Mouse (Mus musculus): ENCODE measurements around the gene Dnajc28. TPM values are rescaled to one million over a fixed set of nuclear protein-coding genes. Genes with fewer than 3 reads are reported as not detected.

Dnajc28 gene
- total and polyA plus RNA-seq, 2 experiments from 2014 or later = 9.9 to 10.7 TPM

DNA sequence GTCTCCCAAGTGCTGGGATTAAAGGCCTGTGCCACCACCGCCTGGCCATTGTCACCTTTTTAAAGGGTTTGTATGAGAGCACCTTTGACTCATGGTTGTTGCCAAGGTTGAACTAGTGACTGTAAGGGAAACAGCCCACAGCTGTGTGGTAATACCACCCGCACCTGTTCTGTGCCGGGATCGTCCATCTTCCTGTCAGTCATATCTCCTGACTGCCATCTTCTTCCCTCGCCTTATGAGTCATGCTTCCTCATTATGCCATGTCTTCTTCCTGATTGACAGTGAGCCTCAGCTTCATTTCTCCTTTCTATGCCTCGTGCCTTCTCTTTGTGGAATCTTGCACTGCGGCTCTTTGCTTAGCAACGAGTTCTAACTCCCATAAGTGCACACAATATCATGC lies 11.9 kb downstream of the Dnajc28 start:
- 88% methylated on average over 8 of the region's 8 CpGs for WGBS

DNA sequence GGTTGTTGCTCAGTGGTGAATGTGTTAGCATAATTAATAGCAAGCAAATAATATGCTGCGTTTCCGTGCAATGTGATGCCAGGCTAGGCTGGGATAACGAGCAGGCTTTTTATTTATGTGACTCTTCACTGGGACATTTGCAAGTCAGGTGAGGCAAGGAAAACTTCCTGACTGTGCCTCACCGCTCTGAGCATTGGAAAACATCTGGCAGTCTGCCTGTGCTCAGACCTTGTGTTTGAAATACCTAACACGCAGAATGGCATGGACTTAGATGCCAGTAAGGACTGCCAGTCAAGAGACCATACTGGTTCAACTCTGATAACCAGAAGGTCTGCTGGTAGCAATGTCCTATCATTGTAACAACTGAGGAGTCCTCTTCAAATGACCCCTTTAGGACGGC lies 13.7 kb downstream of the Dnajc28 start:
- 65% methylated on average over 6 of the region's 6 CpGs for WGBS
- DNase-seq (ENCODE audit: low spot score) (no peak), ATAC-seq (ENCODE audit: insufficient read depth, low read depth) (no peak)
- Histone ChIP-seq H3K9me3 (replicated peaks; ENCODE audit: control insufficient read depth, low read length) (no peaks in the 10 kb centered on the region), H3K27me3 (ENCODE audit: control insufficient read depth, insufficient read depth, low read length) (no peaks in the 10 kb centered on the region), H3K4me1 (ENCODE audit: control insufficient read depth, insufficient read depth) (peaks cover 4% of the 10 kb centered on the region; the same call in 1 of the 2 replicates), H3K36me3 (replicated peaks; ENCODE audit: control insufficient read depth, insufficient read depth, low read length) (no peaks in the 10 kb centered on the region), H3K4me2 (ENCODE audit: low read depth, low read length) (no peak overlapping the region), H3K9ac (replicated peaks; ENCODE audit: low read depth, low read length) (no peak overlapping the region), H3K27ac (ENCODE audit: low read depth) (no peak overlapping the region), H3K4me3 (ENCODE audit: low read depth, low read length) (no peak overlapping the region)
- TF ChIP-seq CTCF (IDR thresholded peaks at IDR 0.05; ENCODE audit: low read depth) = no peak
- no peak for TF ChIP-seq EP300 (IDR thresholded peaks at IDR 0.05; ENCODE audit: low read depth)

More for the DNA sequence above, 11.9 kb downstream of the Dnajc28 start:
- Histone ChIP-seq H3K9me3 (replicated peaks; ENCODE audit: control insufficient read depth, low read length) (no peaks in the 10 kb centered on the region), H3K36me3 (replicated peaks; ENCODE audit: control insufficient read depth, insufficient read depth, low read length) (no peaks in the 10 kb centered on the region), H3K27me3 (ENCODE audit: control insufficient read depth, insufficient read depth, low read length) (no peaks in the 10 kb centered on the region), H3K4me2 (ENCODE audit: low read depth, low read length) (no peak overlapping the region), H3K27ac (ENCODE audit: low read depth) (no peak overlapping the region), H3K4me3 (ENCODE audit: low read depth, low read length) (no peak overlapping the region), H3K9ac (replicated peaks; ENCODE audit: low read depth, low read length) (no peak overlapping the region), H3K4me1 (ENCODE audit: control insufficient read depth, insufficient read depth) (peaks cover 6% of the 10 kb centered on the region; the same call in 1 of the 2 replicates)
- DNase-seq (ENCODE audit: low spot score) (no peak), ATAC-seq (ENCODE audit: insufficient read depth, low read depth) (no peak)
- TF ChIP-seq CTCF (IDR thresholded peaks at IDR 0.05; ENCODE audit: low read depth) (no peak), EP300 (IDR thresholded peaks at IDR 0.05; ENCODE audit: low read depth) (no peak)

DNA sequence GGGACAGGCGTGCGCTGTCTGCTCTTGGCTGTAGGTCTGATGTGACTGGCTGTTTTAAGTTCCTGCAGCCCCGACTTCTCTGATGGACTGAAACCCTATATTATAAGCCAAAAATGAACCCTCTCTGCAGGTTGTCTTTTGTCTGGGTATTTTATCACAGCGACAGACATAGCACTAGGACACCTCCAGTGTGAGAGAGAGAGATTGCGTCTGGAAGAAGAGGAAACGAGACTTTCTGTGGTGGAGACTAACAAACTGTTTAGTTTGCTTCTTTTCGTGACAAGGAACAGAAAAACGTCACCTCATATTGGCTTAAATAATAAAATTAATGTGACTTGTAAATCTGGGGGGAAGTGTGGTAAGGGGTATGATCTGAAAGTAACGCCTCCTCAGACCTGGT lies 17.1 kb downstream of the Dnajc28 start:
- no peak for DNase-seq (ENCODE audit: low spot score)
- H3K27me3 ChIP-seq (ENCODE audit: control insufficient read depth, insufficient read depth, low read length) = no peaks in the 10 kb centered on the region
- ATAC-seq (ENCODE audit: insufficient read depth, low read depth) = no peak
- no peak overlapping the region for H3K27ac ChIP-seq (ENCODE audit: low read depth)
- WGBS = 60% methylated on average over 9 of the region's 9 CpGs
- no peaks in the 10 kb centered on the region for H3K36me3 ChIP-seq (replicated peaks; ENCODE audit: control insufficient read depth, insufficient read depth, low read length)
- no peak overlapping the region for H3K4me2 ChIP-seq (ENCODE audit: low read depth, low read length)
- no peaks in the 10 kb centered on the region for H3K9me3 ChIP-seq (replicated peaks; ENCODE audit: control insufficient read depth, low read length)
- H3K4me1 ChIP-seq (ENCODE audit: control insufficient read depth, insufficient read depth) = peaks cover 2% of the 10 kb centered on the region; the same call in 1 of the 2 replicates
- TF ChIP-seq EP300 (IDR thresholded peaks at IDR 0.05; ENCODE audit: low read depth) (no peak), CTCF (IDR thresholded peaks at IDR 0.05; ENCODE audit: low read depth) (no peak)
- H3K4me3 ChIP-seq (ENCODE audit: low read depth, low read length) = no peak overlapping the region
- H3K9ac ChIP-seq (replicated peaks; ENCODE audit: low read depth, low read length) = no peak overlapping the region

DNA sequence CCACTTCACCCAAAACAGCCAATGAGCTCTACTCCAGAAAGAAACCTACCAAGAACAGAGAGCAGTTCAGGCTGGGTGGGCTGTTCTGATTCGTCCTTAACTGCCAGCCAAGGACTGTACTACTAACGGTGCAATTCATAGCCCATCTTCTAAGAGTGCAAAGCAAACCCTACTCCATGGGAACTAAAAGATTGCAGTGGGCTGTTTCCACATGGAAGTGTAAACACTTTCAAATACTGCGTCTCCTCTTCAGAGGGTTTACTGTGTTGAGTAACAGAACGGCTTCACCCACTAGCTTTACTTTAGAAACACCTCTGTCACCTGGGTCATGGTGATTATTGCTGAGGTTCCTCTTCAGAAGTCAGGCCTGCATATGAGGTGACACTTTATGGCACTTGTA lies 17.7 kb downstream of the Dnajc28 start:
- Histone ChIP-seq H3K27me3 (ENCODE audit: control insufficient read depth, insufficient read depth, low read length) (no peaks in the 10 kb centered on the region), H3K27ac (ENCODE audit: low read depth) (no peak overlapping the region), H3K9ac (replicated peaks; ENCODE audit: low read depth, low read length) (no peak overlapping the region), H3K4me3 (ENCODE audit: low read depth, low read length) (no peak overlapping the region), H3K4me1 (ENCODE audit: control insufficient read depth, insufficient read depth) (peaks cover 5% of the 10 kb centered on the region; the same call in 1 of the 2 replicates), H3K4me2 (ENCODE audit: low read depth, low read length) (no peak overlapping the region), H3K9me3 (replicated peaks; ENCODE audit: control insufficient read depth, low read length) (no peaks in the 10 kb centered on the region), H3K36me3 (replicated peaks; ENCODE audit: control insufficient read depth, insufficient read depth, low read length) (no peaks in the 10 kb centered on the region)
- no peak for TF ChIP-seq EP300 (IDR thresholded peaks at IDR 0.05; ENCODE audit: low read depth)
- TF ChIP-seq CTCF (IDR thresholded peaks at IDR 0.05; ENCODE audit: low read depth) = no peak
- WGBS = 73% methylated on average over 4 of the region's 4 CpGs
- DNase-seq (ENCODE audit: low spot score) (no peak), ATAC-seq (ENCODE audit: insufficient read depth, low read depth) (no peak)

DNA sequence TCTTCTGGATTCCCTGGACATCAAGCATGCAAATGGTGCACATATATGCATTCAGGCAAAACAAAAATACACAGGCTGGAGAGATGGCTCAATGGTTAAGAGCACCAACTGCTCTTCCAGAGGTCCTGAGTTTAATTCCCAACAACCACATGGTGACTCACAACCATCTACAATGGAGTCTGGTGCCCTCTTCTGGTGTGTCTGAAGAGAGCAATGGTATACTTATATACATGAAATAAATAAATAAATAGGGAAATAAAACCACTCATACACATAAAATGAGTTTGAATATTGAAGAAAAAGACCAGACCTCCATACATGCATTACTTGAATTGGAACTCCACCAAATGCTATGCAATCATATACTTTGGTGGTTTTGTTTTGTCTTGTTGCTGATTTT lies 19.6 kb downstream of the Dnajc28 start:
- TF ChIP-seq CTCF (IDR thresholded peaks at IDR 0.05; ENCODE audit: low read depth) = no peak; the same call in 1 of the 2 replicates
- no peak for TF ChIP-seq EP300 (IDR thresholded peaks at IDR 0.05; ENCODE audit: low read depth)
- ATAC-seq (ENCODE audit: insufficient read depth, low read depth) = no peak
- Histone ChIP-seq H3K4me2 (ENCODE audit: low read depth, low read length) (no peak overlapping the region), H3K9ac (replicated peaks; ENCODE audit: low read depth, low read length) (no peak overlapping the region), H3K4me1 (ENCODE audit: control insufficient read depth, insufficient read depth) (peaks cover 5% of the 10 kb centered on the region; the same call in 1 of the 2 replicates), H3K9me3 (replicated peaks; ENCODE audit: control insufficient read depth, low read length) (no peaks in the 10 kb centered on the region), H3K4me3 (ENCODE audit: low read depth, low read length) (no peak overlapping the region), H3K27ac (ENCODE audit: low read depth) (no peak overlapping the region), H3K36me3 (replicated peaks; ENCODE audit: control insufficient read depth, insufficient read depth, low read length) (no peaks in the 10 kb centered on the region), H3K27me3 (ENCODE audit: control insufficient read depth, insufficient read depth, low read length) (no peaks in the 10 kb centered on the region)
- no peak for DNase-seq (ENCODE audit: low spot score)

DNA sequence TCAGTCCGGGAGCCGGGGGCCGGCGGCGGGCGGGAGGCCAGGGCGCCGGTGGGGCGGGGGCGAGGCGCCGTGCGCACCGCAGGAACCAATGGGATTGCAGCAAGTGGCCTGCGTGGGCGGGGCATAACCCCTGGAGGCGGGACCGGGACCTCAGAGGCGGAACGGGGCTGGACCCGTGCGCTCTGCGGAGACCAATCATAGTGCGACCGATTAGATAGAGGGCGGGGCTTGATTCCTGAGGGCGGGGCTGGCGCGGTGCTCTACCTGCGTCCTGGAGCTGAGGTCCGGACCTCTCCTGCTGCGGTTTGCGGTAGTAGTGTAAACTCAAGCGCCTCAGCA lies 21.2 kb downstream of the Dnajc28 start, which contains the start of gene Tmem50b:
Gene Tmem50b (minus strand): TSS at position 129 of the 339 bp plus-strand sequence.
- WGBS = under 1% methylated on average over 34 of the region's 34 CpGs
- H3K4me2 ChIP-seq (ENCODE audit: low read depth, low read length) = peak within 1 kb of the TSS; percentile 87

More for the DNA sequence above, 21.2 kb downstream of the Dnajc28 start, which contains the start of gene Tmem50b:
- TF ChIP-seq EP300 (IDR thresholded peaks at IDR 0.05; ENCODE audit: low read depth) (no peak), CTCF (IDR thresholded peaks at IDR 0.05; ENCODE audit: low read depth) (no peak)
- Histone ChIP-seq H3K9me3 (replicated peaks; ENCODE audit: control insufficient read depth, low read length) (no peaks in the 10 kb centered on the region), H3K27me3 (ENCODE audit: control insufficient read depth, insufficient read depth, low read length) (no peaks in the 10 kb centered on the region), H3K27ac (ENCODE audit: low read depth) (peak within 1 kb of the TSS; percentile 65), H3K4me1 (ENCODE audit: control insufficient read depth, insufficient read depth) (peaks cover 5% of the 10 kb centered on the region; the same call in 1 of the 2 replicates), H3K9ac (replicated peaks; ENCODE audit: low read depth, low read length) (peak within 1 kb of the TSS; percentile 70), H3K36me3 (replicated peaks; ENCODE audit: control insufficient read depth, insufficient read depth, low read length) (no peaks in the 10 kb centered on the region), H3K4me3 (ENCODE audit: low read depth, low read length) (peak within 1 kb of the TSS; percentile 81)
- ATAC-seq (ENCODE audit: insufficient read depth, low read depth) = peak; percentile 100
- DNase-seq (ENCODE audit: low spot score) = peak; percentile 95
